Mouse (Mus musculus): ENCODE measurements at regions not wholly inside any gene's neighbourhood (a gene's known extent, or its start where the extent isn't known, plus 50 kb on each side); places are given as distances from the start of the nearest gene placed in this dataset.
A peak's percentile ranks its signal among the peaks of the same experiment; 100 is the strongest.

- DNase-seq: no peak
These were observed 322.3 kb upstream of the Ldb2 start for GRCm38 (mm10) chr5:45121751-45122280.

DNA sequence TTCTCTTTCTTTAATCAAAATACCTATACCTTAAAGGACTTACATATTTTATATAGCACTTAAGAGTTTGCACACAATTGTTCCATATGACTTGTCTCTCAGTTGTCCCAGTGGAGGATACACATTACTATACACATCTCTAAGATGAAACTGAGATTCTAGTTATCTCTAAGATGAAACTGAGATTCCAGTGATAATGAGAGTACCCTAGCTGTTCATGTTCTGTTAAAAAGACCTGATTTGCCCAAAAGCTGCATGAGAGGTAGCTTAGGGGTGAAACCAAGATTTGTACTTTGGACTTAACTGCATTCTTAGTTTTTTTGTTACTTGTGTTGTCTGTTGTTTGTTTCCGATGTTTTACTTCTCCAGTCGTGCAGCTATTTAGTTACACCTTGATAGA lies 320.3 kb upstream of the Ldb2 start:
- no peak for DNase-seq

GRCm38 (mm10) chr5:45111246-45111645 lies 311.8 kb upstream of the Ldb2 start:
- DNase-seq: no peak

DNA sequence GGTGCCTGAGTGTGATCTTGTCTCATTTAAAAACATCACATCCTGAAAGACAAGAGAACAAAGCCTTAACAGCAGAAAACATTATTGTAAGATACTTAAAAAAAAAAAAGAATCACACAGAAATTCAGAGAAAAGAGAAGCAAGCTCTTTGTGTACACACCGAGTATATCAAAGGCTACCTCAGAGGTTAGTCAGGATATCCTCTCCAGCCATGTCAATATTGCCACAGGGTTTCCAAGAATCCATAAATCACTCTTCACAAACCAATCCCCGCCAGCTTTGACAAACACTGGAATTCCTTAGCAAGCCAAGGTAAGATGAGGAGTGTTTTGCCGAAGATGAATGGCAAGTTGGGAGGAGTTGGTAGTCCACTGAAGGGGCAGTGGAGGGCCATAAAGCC lies 311.3 kb upstream of the Ldb2 start:
- DNase-seq: no peak

- DNase-seq: no peak
These were observed 305.8 kb upstream of the Ldb2 start for GRCm38 (mm10) chr5:45105236-45105816.

DNA sequence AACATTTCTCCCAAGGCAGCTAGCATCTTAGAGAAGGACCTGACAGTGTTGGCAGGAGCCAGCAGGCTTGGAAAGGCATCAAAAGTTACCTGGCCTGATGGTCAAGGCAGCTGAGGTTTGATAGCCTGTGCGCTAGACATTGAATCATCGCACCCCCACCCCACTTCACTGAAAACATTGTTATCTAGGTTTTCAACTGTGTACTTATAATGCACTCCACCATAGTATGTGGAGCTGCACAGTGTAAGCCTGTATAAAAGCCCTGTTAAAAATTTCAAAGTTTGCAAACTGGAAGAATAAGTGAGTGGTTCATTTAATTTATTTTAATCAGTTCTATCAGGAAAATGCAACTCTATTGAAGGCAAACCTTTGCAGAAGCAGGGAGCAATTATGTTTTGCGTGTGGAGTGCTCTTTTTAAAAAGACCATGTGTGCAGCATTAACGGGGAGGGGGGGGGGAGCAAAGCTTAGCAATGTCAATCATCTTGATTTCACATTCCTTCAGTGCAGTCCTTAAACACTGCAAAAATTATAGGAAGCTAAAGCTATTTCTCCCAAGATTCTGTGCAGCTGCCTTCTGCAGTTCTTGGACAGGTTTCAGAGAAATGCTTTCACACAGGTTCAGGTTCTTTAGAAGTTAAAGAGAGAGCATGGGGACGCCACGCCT lies 304.4 kb upstream of the Ldb2 start:
- peak in 1 of 2 experiments; percentile 11 for DNase-seq

DNA sequence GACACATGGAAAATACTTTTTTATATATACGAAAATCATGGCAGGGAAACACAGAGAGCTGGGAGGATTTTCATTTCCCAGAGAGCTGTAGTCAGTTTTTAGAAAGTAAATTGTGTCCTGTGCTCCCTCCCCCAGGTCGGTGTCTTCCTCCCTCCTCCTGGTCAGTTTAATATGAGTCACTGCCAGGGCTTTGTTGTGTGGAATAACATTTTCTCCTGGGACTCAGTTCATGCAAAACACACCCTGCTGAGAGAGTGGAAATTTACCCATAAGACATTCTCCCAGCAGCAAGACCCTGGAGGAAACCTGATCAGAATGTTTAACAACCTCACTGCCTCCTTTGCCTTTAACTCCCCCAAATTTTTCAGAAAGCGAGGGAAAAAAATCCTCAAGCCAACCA lies 303.2 kb upstream of the Ldb2 start:
- no peak for DNase-seq

GRCm38 (mm10) chr5:45101777-45102176 lies 302.3 kb upstream of the Ldb2 start:
- no peak for DNase-seq

DNA sequence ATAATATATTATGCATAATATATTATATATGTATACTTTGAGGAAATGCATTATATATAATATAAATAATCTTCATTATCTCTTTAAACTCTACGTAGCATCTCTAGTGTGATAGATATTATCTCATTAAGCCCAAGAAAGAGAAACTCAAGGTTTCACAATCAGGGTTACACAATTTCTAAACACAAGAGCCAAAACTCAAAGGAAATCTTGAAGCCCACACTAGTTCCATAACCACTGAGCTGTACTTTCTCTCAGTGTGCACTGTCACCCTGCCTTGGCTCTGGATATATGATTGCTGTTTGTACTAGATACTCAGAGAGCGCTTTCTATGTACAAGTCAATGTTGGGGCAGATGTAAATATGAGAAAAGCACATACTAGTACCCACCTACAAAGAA lies 299.6 kb upstream of the Ldb2 start:
- no peak for DNase-seq

DNA sequence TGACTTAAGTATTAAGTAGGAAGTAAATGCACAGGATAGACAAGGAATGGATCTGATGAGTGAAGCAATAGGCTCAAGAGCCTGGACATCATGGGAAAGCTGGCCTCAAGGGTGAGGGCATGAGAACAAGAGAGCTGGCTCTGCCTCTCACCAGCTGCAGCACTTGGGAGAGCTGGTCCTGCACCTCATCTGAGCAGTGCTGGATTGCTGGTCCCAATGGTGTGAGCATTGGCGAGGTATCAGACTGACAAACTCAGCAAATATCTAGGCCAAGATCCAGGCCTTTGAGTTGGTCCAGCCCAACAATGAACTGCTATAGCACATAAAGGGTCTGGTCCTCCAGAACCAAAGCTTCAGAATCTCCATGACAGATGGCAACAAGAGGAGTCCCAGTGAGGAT lies 298.5 kb upstream of the Ldb2 start:
- no peak for DNase-seq

- DNase-seq: no peak
These were observed 285.3 kb upstream of the Ldb2 start for GRCm38 (mm10) chr5:45084741-45085140.

- DNase-seq: no peak
These were observed 283.1 kb upstream of the Ldb2 start for GRCm38 (mm10) chr5:45082601-45083000.

- DNase-seq: no peak
These were observed 276.9 kb upstream of the Ldb2 start for GRCm38 (mm10) chr5:45076347-45076890.

DNA sequence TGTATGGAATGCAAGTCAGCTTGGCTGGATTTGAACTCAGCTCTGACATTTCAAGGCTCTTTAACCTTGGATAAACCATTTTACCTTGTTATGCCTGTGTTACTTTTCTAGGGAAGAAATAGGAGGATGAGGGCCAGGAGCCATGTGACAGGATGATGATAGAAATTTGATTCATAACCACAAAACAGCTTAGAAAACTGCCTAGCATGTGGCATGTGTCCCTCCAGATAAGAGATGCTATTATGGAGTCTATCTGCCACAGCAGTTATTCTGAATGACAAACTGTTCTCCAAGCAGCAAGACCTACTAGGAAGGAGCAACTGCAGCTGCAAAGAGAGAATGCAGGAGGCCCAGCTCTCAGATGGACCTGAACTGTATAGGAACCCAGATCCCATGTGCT lies 275.7 kb upstream of the Ldb2 start:
- no peak for DNase-seq

DNA sequence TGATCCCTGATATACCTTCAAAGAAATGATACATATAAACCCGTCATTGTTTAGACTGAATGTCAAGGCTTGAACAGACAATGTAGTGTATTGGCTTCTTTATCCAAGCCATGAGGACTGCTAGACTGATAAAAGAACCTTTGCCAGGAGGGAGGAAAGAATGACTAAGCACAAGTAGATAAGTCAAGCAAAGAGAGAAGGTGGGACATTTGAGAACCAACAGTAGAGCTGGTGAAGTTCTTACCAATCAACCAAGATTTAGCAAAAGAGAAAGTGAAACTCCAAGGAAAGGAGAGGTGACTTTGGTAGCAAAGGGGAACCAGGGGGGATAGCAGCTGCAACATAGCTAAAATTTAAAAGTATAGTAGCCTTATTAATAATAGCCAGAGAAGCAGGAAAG lies 273.0 kb upstream of the Ldb2 start:
- DNase-seq: no peak

DNA sequence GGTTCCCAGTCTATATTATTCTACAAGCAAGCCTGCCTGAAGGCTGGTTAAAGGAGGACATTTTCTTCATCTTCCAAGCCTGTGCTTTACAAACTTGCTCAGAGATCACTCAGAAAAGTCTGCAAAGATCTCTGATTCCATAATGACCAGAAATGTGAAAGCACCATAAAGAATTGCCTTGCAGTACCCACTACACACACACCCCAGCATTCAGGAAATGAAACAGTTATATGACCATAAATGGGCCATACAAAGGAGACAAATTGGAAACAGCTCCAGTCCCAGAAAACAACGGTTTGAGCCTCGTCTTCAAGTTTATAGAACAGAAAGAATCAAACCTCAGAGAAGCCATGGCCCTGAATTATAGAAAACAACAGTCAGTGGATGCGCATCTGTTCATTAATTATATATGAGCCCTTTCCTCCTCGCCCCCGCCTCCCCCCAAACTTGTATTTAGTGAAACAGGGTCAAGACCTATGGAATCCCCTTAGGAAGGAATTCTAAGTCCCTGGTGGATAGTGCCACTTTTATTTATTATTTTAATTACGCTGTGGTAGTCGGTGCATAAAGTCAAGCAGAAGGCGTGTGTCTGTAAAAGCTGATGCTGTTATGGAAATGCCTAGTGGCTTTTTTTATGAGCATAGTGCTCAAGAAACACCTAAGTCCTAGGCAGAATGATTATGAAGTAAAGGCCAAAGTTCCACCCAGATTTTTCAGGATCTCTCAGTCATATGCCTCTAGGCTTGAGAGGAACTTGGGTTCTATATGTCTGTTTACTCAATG lies 266.6 kb upstream of the Ldb2 start:
- DNase-seq: no peak

- no peak for DNase-seq
These were observed 263.1 kb upstream of the Ldb2 start for GRCm38 (mm10) chr5:45062567-45062966.

GRCm38 (mm10) chr5:45055276-45055959 lies 255.9 kb upstream of the Ldb2 start:
- DNase-seq: no peak

DNA sequence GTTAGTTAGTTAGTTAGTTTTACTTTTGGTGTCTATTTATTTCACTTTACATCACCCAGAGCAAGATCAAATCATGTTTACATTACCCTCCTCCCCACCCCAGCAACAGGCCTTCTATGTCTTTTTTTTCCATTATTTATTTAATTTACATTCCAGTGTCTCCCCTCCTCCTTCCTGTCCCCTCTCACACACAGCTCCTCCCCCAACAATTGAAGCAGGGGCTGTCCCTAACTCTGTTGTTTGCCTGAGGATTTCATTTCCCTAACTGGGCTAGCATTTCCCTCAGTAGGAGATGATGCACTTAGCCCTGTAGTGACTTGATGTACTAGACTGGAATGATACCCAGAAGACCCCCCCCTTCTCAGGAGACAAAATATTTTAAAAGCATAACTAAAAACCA lies 249.9 kb upstream of the Ldb2 start:
- no peak for DNase-seq

DNA sequence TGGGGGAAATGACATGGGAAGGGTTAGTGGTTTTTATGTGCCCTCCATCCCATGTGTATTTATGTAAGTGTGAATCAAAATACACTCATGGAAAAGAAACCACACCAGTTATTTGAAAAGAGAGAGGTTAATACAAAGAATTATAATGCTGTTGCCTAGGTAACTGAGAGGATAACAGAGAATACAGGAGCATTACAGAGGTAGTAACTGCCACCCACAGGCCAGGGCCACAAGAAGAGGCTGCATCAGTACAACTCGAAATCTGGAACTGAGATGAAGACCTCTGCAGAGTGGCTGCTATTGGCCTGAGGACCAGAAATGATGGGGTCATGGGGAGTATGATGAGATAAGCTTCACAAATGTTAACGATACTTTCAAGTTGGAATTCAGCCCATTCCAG lies 243.4 kb upstream of the Ldb2 start:
- no peak for DNase-seq

- no peak for DNase-seq
These were observed 236.9 kb upstream of the Ldb2 start for GRCm38 (mm10) chr5:45036430-45036829.

DNA sequence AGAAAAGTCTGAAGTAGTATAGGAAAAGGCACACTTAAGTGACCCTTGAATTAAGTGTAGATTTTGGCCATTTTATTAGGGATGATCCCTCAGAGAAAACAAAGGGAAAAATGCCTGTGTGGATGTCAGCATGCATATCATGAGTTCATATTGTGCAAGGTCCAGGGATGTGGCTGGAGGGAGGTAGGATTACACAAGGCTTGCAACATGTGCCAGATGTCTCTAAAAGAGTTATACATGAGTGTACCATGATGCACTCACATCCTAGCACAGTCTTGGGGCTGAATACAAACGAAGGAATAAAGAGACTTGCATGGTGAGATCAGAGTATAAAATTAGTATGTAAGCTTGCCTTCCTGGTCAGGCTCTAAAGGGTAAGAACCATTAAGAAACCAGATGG lies 233.7 kb upstream of the Ldb2 start:
- DNase-seq: no peak

DNA sequence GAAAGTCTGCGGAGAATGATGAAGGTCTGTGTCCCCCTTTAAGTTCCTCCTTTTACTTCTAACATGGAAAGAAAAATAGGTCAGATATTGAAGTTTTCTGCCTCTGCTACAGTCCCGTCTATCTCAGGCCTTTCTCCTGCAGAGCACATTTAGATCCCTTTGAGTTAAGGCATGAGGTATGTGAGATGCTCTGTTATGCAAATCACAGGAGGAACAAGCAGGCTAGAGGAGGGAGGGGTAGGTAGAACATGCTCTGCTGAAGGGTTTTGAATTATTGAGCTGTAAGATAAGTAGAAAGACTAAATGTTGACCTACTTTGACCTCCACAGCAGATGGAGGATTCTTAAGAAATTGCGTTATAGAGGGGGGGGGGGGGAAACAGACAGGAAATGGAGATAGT lies 228.4 kb upstream of the Ldb2 start:
- no peak for DNase-seq

Measured in cerebellum, postnatal 25 days (tissue).